Mouse (Mus musculus) layer of hippocampus, postnatal 14 days (tissue): ENCODE results near the gene Frmd4a. TPM values are rescaled to one million over a fixed set of nuclear protein-coding genes. Genes with fewer than 3 reads are reported as not detected.
A peak's percentile ranks its signal among the peaks of the same experiment; 100 is the strongest.
"Not testable (repeated sequence)": the region's sequence is repeated elsewhere in the genome, so short reads cannot be mapped to it uniquely, and the experiment has no call there.

Experiments
- DNase-seq, 2 experiments: peaks; one replicate each; pipeline ENCODE4 v3.0.0; 2021 to 2022; ENCODE audit warnings: low spot score in 2 of 2, mixed read lengths in 1 of 2
- total RNA-seq, 2 experiments: library from RNA; stranded (reverse); gene quantifications; 2 replicates each; pipeline ENCODE4 v1.2.3; 2021

The Frmd4a gene
- total RNA-seq, 2 experiments from 2014 or later: 115 to 121 TPM

DNA sequence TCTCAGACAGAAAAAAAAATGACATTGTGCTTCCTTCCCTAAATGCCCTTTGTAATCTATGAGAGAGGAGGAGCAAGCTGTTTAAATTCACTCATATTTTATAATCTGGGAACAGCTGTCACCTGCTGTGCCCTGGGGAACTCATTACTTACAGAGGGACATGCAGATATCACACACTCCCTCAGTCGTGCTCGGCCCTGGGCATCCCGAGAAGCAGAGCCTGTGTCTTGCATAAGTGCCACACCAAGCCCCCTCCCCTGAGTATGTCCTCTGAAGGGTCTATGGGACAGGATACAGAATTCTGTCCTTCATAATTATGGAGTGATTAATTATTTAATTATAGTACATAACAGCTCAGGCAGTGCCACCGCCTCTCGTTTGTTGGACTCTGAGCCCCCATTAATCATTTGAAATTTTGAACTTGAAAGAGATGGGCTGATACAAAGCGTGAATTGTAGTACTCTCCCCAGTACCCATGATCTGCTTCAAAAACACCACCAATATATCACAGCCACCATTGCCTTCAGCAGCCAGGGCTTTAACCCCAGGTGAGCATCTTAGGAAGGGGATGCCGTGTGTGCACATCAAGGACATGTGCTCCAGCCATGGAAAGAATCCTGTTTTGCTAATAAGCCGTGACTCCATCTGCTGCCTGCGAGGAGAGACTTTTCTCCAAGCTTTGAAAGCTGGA, 177.0 kb downstream of the Frmd4a start:
- DNase-seq: no peak

DNA sequence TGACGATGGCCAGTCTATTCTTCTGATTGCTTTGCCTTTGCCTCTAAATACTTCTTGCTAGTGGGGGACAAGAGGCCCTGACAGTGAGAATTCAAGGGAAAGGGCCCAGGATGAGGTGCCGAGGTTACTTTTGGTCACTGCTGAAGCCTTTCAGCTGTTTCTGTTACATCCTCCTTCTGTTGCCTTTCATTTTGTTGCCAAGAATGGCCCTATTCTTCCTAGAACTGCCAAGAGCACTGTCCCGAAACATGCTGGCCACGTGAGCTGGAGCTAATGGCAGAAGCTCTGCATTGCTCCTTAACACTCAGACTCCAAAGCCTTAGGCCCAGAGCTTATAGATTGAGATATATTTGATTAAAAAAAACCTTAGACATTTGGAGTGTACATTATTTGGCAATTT, 178.5 kb downstream of the Frmd4a start:
- no peak for DNase-seq

DNA sequence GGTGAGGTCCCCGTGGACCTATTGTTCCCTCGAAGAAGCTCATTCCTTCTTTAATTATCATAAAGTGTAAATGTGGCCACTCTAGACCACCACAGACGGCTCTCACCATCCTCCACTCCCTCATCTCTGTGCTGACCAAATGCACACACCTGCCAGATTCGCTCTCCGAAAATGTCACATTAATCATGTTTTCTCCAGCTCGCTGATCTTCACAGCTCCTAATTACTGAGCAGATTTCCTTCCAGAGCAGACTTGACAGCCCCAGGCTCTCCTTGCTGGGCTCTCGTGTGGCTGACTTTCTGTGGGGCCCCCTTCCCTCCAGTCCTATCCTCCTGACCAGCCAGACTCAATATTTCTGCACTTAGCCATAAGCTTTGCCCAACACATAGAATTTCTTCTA, 191.7 kb downstream of the Frmd4a start:
- no peak for DNase-seq

DNA sequence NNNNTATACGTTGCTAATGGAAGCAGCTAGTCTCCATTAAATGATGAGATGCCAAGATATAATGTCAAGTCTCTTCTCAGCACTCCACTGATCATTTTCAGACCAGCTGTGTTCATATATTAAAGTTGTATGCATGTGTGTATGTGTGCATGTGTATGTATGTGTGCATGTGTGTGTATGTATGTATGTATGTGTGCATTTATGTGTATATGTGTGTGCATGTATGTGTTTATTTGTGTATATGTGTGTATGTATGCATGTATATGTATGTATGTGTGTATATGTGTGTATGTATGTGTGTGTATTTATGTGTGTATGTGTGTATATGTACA, 204.9 kb downstream of the Frmd4a start:
- no peak for DNase-seq

DNA sequence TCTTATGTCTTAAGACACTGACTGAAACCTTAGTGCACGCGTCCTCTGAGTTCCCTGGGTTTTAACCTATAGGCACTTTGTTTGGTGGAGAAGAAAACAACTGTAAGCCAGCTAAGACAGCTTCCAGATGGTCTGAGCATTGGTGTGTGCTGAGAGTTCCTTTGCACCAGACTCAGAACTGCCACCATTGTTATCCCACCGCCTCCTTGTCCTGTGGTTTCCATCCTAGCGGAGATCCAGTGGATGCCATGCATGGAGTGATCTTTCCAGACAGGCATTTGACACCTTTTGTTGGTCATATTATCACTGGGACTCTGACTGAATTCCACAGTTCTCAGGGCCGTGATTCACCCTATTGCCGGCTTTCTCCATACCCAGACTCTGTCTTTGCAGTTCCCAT, 205.8 kb downstream of the Frmd4a start:
- no peak for DNase-seq

DNA sequence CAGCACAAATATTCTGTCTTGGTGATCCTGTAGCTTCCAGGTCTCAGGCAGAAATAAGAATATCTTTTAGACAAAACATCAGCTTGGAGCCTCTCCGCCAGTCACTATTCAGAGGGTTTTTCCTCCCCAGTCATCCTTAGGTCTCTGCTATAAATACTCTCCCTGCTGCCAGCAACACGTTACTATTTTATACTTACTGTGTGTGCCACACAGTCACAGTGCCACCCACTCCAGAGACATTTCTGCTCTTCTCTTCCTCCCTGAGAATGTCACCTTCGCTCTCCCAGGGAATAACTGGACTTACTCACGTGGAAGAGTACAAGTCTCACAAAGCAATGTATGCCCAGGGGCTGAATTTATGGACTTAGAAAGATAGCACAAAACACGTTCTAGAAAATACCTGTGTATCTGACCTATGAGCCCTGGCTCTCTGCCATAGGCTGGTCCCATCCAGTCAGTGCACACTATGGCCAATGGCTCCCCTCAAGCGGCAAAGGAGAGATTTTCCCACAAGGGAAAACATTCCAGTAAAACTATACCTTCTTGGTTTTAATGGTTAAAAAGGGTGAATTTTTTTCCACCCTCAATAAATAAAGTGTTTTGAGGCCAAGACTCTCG, 209.5 kb downstream of the Frmd4a start:
- DNase-seq: no peak

DNA sequence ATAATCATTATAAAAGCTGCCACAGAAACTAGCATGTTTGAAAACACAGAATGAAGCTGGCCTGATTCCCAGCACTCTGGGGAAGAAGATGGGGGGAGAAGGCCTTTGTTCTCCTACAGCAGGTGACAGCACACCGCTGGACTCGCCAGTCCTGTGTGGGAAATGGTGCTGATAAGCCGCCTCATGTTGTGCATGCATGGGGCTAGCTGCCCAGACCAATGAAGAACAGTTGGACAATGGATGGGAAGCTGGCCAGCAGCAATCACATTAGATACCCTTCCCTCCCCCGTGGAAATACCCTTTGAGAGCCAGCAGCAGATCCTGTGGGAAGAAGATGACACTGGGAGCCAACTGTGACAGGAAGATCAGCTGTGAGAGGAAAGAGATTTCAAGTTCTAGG, 210.0 kb downstream of the Frmd4a start:
- no peak for DNase-seq

DNA sequence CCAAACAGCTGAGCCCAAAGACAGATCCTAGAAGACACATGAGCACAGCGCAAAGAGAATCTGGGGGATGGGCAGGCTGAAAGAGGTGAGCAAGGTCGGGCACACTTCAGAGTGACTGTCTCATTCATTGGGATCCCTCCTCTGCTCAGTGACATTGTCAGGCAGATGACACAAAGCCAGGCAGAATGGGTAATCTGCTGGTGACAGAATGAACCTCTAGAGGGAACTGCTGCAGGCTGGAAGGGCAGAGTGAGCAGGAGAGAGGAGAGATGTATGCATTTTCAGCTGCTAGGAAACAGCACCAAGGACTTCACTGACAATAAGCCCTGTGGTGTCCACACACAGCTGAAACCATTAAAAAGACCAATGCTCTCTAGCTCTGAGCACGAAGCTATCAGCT, 211.0 kb downstream of the Frmd4a start:
- no peak for DNase-seq

DNA sequence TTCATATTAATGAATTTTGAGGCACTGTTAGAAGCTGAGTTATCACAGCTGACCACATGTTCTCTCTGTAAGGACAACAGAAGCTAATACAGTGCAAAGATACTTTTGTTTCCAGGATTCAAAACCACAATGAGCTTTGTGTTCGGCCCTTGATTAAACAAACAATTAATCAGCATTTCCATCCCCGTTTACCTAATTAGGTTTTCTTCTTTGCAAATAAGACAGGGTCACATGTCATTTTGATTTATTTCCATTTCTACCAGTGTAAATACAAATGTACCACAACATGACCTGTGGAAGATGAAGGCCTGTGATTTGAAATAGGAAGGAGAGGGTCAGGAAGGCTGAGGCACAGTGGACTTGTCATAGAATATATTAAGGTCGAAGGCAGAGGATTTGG, 214.8 kb downstream of the Frmd4a start:
- DNase-seq: no peak

DNA sequence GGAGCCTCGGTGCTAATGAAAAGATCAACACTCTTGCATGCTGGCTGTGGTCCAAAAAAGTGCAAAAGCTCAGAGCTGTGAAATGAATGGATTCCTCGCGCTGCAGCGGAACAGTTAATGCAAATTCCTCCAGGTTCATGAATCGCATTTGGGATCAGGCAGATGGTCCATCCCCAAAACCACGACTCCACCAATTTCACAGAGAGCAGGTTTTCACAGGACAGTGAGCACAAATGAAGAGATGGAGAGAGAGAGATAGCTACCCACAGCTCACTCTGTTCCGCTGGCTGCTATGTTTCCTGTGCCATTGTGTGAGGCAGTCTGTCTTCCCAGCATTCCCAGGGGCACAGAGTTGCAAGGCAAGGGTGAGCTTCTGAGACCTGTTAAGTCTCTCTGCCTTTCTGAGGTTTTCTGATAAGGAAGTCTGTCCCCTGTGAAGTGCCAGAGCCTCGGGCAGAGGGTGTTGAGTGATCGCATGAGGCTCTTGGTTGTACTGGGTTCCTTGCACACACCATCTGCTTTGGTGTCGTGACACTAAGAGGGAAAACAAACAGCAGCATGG, 215.3 kb downstream of the Frmd4a start:
- DNase-seq: no peak

DNA sequence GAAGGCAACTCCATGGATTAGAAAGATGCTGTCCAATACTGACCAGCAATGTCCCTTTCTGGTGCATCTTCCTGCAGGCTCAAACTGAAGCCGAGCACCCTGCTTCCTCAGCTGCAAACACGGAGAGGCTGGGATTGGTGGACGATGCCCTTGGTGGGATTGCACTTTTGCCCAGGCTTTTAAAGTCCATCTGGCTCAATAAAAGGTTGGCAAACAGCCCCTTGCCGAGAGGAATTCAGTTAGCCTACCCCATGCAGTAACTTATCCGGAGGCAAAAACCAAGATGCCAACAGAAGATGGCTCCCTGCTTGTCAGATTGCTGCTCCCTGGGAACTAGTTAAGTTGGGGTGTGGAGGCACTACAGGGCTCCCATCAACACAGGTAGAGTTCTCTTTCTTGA, 220.2 kb downstream of the Frmd4a start:
- DNase-seq: no peak

DNA sequence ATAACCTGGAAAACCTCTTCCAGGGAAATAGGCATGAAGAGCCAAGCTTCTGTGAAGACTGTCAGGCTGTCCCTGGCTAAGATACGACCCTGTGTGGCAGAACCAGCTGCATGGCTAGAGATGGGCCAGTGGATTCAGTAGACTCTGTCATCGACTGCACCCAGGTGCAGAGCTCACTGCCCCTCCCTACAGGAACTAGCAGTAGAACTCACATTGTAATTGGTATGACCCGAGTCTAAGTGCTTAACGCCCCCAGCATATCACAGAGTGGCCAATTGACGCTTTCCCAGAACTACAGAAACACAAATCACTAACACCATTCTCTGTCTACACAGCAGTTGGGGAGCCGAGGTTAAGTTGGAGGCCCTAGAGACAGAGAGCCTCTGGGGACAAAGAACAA, 232.2 kb downstream of the Frmd4a start:
- DNase-seq: no peak

DNA sequence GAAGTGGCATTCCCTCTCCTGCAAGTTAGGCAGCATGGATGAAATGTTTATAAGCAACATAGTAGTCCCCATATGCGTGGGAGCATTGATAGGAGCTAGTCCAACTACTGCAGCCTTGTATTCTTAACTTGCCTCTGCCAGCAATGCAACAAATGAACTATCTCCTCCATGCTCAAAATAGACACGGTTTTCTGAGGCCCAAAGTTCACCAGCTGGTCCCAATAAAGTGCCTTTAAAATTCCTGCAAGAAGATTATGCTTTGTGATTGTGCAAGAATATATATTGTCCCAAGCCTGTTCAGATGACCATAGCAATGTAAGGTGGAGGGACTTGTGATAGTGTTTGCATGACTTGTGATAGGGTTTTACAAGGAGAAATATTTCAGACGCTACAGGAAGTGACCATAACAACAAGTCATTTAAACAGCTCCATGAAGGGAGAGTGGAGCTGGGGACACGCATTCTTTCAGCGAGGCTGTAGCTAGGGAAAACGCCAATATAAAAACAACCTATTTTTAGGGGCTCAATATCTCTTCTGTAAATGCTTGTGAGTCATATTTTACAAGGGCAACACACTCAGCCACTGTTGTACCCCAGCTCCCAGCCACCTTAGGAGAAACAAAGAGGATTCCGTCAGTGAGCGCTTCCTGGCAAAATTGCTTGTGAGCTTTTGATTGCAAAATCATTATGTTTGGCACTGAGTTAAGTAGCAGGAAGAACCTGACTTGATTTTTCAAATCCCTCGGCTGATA, 235.2 kb downstream of the Frmd4a start:
- DNase-seq: no peak

DNA sequence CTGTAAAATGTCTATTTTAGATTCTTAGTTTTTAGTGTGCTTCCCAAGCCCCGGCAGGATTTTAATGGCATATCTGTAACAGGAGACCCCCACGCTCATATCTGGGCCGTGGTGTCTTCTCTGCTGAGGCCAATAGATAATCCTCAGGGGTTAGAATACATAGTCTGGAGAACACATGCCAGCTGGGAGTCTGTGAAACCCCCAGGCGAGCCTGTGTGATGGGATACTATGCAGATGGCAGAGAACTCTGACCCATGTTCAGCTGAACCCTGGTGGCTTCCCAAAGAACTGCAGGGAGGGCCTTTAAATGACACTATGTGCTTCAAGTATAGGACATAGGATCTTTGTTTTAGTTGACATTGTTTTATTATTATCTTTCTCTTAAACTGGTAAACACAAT, 235.8 kb downstream of the Frmd4a start:
- DNase-seq: peak in 1 of 2 experiments; percentile 21

DNA sequence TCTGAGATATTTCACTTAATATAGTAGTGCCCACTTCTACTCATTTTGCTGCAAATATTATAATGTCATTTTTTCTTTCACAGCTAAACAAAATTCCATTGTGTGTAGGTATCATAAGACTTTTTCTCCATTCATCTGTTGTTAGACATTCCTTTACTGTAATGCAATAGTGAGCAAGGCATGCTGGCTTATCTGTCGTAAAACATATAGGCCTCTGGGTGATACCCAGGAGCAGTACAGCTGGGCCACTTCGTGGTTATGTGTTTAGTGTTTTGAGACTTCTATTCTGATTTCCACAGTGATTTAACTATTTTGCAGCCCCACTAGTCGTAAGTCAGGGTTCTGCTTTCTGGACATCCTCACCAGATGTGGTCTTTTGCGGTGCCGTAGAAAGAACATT, 236.6 kb downstream of the Frmd4a start:
- no peak for DNase-seq

DNA sequence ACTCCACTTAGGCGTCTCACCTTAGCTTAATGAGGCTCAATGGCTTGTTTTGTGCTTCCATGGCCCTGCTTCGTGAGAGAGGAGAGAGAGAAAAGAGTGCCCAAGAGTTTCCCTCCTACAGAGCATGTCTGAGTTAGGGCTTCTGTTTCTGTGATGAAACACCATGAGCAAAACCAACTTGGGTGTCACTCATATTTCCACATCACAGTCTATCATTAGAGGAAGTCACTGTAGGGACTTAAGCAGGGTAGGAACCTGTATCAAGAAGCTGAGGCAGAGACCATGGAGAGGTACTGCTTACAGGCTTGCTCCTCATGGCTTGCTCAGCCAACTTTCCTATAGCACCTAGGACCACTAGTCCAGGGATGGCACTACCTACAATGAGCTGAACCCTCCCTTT, 238.7 kb downstream of the Frmd4a start:
- no peak for DNase-seq

DNA sequence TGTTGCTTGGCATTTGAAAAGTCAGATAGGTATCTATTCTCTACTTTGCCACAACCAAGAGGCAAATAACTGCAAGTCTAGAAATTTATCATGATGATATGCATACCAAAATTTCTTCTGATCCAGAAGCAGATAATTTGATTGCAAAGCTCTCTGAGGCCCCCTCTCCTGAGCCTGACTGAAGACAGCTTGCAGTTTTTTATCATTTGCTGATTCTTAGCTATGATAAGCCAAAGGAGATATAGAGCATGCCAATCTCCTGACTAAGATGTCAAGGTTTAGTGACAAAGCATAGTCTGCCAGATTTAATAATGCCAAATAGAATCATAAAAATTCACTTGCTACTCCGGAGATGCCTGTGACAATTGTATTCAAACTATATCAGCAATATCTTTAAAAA, 240.1 kb downstream of the Frmd4a start:
- no peak for DNase-seq

DNA sequence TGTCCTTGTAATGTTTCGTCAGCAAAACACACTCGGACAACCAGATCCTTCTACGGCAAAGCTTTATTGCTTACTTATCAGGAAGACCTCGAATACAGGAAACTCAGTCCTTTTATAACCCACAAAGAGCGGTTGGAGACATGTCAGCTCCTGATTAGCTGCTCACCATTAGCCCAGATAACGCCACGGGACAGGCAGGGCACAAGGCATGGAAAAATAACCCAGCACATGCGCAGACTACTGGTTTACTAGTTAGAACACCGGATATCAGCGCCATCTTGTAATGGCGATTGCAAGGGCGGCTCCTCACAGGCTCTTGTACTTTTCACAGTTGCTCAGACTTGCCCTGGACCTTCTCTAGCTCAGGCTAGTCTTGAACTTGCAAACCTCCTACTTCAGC, 241.3 kb downstream of the Frmd4a start:
- not testable (repeated sequence) for DNase-seq

DNA sequence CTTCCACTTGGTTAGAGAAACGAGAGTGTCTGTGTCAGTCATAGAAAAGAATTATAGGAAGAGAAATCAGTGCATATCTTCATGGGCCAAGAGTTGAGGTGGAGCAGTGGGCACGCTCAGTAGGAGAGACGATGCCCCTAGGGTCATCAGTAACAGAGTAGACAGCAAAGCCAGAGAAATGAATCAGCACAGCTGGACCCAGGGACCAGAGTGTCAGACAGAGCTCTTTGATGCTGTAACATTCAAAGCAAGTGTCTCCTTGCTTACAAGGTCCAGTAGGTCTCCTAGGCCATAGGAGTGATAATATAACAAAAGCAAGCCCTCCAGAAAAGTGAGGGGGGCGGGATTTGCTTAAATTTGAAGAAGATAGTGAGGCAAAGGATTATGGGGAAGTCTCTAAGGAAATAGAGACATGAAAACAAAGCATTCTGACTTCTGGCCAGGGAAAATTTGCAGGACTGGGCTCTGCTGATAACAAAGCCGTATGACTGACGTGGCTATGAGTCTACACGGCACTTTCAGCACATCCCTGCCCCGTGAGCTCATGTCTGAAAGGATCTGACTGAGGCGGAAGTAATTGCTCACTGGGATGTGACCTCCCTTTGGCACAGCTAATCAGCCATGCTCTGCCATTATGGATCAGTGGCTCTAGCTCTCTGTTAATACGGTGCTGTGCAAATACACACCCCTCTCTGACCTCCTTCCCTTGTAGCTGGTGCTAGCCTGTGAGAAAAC, 243.0 kb downstream of the Frmd4a start:
- no peak for DNase-seq

DNA sequence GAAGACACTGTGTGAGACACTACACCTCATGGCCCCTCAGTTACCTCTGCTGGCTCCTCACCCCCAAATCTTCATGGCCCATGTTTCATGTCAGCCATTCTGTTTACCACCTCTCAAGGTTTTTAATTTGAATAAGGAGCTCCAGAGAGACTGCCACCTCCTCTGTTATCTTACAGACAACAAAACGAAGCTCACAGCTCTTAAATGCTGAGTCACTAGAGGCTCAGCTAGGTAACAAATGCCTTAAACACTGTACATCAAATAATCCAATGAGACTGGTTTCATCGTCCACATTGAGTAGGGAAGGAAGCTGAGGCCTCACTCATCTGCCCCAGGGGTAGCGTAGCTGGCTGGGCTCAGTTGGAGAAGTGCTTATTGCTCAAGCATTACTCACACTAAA, 245.2 kb downstream of the Frmd4a start:
- DNase-seq: no peak

DNA sequence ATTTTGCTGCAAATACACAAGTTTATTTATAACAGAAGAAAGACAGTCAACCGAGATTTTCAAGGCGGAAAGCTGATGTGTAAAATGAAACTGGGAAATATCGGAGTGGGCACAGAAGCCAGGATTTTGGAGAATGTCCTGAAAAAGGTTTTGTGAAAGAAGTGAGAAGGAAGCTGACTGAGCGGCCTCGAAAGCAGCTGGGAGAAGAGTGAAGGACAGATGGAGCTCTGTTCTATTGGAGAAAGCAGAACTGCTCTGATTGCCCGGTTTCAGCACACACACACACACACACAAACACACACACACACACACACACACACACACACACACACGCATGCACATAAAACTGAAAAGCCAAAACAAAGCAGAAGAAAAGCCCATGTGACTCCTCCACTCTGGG, 249.9 kb downstream of the Frmd4a start:
- peak in 1 of 2 experiments; percentile 45 for DNase-seq

DNA sequence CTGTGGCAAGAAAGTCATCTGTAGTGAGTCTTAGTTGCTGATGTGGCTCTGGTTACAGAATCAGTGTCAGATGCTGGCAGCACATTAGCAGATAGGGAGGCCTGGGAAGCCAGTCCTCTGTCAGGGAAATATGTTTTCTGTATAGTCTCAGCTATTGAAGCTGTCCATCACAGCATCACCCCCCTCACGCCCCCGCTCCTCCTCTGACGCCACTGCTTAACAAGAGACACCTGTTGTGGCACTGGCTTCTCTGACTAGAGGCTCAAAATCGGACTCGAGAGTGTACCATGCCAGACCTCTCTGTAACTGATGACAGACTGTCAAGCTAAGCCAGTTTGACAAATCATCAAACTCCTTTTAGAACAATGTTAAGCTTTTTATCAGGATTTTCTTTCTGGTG, 265.3 kb downstream of the Frmd4a start:
- DNase-seq: no peak
